Mouse (Mus musculus): ENCODE measurements at regions not wholly inside any gene's neighbourhood (a gene's known extent, or its start where the extent isn't known, plus 50 kb on each side); places are given as distances from the start of the nearest gene placed in this dataset.

- no peak for DNase-seq (ENCODE audit: low spot score in 2 of 2)
Measured at GRCm38 (mm10) chr12:98337644-98338043, 69.2 kb downstream of the Gpr65 start.

- no peak for DNase-seq (ENCODE audit: low spot score in 2 of 2)
Measured at GRCm38 (mm10) chr12:98339536-98339935, 71.1 kb downstream of the Gpr65 start.

- DNase-seq (ENCODE audit: low spot score in 2 of 2), result no peak
Measured at GRCm38 (mm10) chr12:98342158-98342557, 73.7 kb downstream of the Gpr65 start.

DNA sequence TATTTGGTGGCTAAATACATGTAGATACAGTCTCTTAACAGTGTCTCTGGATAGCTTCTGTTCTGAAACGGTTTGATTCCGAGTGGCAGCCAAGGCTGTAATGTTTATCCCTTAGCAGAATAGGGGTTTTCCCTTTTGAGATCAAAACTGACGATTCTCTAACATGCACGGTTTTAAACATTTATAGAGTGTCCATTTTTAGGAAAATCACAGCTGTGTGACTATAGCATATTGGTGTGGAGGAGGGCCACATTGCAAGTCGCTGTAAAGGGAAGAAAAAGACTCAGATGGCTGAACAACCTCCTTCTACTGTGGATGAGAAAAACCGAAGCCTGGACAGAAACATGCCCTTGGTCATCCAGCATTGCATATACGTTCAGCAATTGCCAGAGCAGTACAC, 75.2 kb downstream of the Gpr65 start:
- no peak for DNase-seq (ENCODE audit: low spot score in 2 of 2)

GRCm38 (mm10) chr12:98347056-98347455, 78.6 kb downstream of the Gpr65 start:
- no peak for DNase-seq (ENCODE audit: low spot score in 2 of 2)

- peak; percentile 48 to 87 for DNase-seq (ENCODE audit: low spot score in 2 of 2)
Measured at GRCm38 (mm10) chr12:98347550-98348318, 79.3 kb downstream of the Gpr65 start.

DNA sequence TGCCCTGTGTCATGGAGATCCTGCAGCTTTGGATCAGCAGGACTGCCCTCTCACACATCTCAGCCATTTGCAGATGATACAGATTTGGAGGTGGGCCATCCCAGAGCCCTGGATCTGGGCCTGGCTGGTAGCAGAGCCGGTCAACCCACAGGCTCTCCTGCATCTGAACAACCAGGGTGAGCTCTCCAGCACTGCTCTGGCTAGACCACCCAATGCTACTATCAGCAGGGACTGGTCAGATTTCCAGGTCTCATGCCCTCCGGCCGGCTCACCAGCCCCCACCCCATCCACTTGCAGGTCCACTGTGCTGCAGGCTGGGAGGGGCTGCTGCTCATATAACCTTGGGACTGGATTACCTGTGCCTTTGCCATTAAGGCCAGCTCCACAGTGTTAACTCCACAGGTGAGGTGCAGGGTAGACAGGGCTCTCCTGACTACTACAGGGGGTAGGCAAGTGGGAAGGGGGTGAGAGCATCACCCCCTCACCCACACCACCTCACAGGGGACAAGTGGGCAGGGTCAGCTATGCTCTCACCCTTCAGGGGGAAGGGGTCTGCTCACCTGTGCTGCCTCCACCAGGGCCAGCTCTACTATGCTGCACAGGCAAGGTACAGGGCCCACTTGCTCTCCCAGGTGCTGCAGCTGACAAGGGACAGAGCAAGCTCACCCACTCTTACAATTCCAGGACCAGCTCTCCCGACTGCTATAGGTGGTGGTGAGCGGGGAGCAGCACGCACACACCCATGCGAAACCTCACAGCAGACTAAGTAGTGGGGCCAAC, 81.6 kb downstream of the Gpr65 start:
- no peak for DNase-seq (ENCODE audit: low spot score in 2 of 2)

DNA sequence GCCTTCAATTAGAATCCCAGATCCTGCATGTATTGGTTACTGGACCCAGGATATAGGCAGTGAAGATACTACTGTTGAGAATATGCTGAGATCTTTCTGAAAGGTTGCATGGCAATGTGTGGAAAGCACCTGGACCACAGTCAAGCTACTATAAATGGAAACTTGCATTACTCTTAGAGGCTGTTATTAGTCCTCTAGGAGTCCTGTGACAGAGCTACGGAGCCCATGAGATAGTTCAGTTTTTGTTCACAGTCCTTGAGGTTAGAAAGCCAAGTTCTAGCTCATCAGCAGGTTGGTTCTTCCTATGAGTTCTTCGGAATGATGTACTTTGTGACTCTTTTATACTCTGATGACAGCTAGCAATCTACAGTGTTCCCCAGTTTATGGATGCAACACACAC, 84.0 kb downstream of the Gpr65 start:
- no peak for DNase-seq (ENCODE audit: low spot score in 2 of 2)

DNA sequence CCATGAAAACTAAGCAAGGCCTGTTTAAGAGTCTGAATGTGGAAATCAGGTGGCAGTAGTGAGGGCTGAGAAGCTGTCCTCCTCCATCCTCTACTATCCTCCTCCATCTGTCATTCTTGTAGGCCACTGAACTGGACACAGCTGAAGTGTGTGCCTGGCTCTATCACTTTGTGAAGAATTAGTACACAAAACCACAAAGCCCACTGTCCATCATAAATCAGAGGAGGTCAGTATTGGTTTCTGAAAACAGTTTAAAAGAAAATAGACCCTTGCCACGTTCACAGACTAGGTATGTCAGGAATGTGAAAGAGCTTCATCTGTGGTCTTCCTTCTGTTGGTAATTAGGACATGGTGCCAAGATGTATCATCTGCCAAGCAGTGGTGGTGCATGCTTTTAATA, 86.1 kb downstream of the Gpr65 start:
- DNase-seq (ENCODE audit: low spot score in 2 of 2), result no peak

- no peak for DNase-seq (ENCODE audit: low spot score in 2 of 2)
Measured at GRCm38 (mm10) chr12:98367583-98367982, 99.1 kb downstream of the Gpr65 start.

- no peak for DNase-seq (ENCODE audit: low spot score in 2 of 2)
Measured at GRCm38 (mm10) chr12:98370771-98371170, 102.3 kb downstream of the Gpr65 start.

DNA sequence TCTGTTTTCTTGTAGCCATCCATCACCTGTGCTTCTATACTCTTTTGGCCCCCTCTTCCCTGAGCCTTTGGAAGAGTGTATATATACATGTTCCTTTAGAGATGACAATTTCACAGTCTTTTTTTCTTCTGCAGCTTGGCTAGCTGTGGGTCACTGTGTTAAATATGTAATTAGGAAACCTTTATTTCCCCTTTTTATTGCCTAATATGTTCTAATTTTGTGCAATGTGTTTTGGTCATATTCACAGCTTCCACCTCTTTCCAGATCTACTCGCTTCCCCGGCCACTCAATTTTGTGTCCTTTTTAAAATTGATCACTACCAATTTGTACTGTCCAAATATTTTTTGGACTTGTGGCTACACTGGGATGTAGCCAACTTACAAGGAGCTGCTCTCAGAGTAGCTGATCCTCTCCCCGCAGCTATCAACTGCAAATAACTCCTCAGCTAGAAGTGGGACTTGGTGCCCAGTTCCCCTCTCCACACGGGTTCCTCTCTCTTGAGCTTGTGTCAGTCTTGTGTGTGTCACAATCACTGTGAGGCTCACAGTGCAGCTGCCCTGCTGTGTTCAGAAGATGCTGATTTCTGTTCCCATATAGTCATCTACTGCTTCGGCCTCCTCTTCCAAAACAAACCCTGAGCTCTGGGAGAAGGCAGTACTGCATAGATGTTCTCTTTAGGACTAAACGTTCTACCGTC, 106.9 kb downstream of the Gpr65 start:
- no peak for DNase-seq (ENCODE audit: low spot score in 2 of 2)

Measured in layer of hippocampus, adult 18-20 months (tissue).